Mouse (Mus musculus): ENCODE measurements around the gene Trak1. TPM values are rescaled to one million over a fixed set of nuclear protein-coding genes. Genes with fewer than 3 reads are reported as not detected.

Gene Trak1
- polyA plus RNA-seq (2017; shearing (Covaris generic)) = 10 to 100 TPM in 1 of 2 experiments, 1 to 10 TPM in 1; 9.4 to 11.2 TPM

DNA sequence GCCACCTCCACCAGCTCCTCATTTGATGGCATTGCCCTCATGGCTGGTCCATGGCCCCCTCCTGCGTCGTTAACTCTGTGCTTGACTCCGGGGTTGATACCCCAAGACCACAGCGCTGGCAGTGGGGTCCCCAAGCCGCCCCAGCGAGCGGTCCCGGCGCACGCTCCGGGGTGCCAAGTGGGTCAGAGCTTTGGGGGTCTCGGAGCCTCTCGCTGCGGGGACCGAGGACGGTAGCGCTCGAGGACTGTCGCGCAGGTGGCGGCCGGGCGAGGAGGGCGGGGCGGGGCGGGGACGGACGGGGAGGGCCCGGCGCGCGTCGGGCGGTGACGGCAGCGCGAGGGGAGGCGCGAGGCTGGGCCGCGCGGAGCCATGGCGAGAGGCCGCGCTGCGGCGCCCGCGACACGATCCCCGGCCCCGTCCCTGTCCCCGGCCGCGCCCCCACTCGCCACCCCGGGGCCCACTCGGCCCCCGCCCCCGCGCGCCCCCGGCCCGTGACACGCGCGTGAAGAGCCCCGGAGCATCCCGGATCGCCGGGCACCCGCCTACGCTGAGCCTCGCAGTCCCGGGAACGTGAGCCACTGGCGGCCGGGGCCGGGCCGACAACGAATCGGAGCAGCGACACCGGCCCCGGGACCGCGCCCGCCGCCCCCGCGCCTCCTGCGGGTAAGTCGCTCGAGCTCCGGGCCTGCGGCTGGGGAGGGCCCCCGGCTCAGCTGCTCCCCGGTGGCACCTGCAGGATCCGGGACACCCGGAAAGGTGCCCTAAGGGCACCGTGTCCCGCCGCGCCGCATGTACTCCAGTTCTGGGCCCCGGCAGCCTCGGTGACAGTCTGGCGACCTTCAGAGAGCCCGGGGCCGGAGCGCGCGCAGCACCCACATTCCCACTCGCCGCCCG, at the start of gene Trak1:
Gene Trak1 (plus strand): TSS at position 332 of the 894 bp plus-strand sequence.
- ATAC-seq = peak; percentile 44

- peak; percentile 52 for ATAC-seq
These were observed 49.1 kb upstream of the Trak1 start for GRCm38 (mm10) chr9:121247956-121248775.

DNA sequence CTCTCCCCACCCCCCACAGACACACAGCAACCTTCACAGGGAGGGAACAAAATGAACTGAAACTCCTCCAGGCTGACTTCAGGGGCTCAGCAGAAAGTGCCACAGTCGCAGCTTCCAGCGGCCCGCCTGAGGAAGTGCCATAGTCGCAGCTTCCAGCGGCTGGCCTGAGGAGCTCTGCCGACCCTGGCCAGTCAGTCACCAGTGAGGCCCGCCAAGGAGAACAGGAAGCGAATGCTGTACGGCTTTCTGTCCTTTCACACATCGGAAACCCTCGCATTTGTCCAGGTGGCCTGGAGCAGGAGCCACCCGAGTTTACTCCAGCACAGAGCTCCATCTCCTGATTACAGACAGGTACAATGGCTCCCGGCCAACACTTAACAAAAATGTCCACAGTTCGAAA, 47.5 kb upstream of the Trak1 start:
- ATAC-seq = no peak

DNA sequence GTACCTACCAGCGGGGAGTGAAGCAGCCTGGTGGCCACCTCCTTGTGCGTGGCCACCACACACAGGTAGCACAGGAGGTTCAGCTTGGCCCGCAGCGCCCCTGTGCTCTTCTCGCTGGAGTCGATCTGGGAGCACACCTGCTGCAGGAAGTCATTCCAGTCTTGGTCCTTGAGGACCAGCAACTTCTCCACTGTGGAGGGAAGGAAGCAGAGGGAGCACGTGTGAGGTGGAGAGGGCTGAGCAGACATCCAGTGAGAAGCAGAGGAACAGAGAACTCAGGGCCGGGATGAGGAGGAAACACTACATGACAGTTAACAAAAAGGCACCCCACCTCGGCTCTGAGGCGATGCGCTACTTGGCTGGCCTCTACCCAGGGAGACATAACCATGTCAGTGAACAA, 46.4 kb upstream of the Trak1 start:
- ATAC-seq = no peak

GRCm38 (mm10) chr9:121253983-121254382, 43.3 kb upstream of the Trak1 start:
- no peak for ATAC-seq

GRCm38 (mm10) chr9:121254761-121255160, 42.5 kb upstream of the Trak1 start:
- ATAC-seq = no peak

DNA sequence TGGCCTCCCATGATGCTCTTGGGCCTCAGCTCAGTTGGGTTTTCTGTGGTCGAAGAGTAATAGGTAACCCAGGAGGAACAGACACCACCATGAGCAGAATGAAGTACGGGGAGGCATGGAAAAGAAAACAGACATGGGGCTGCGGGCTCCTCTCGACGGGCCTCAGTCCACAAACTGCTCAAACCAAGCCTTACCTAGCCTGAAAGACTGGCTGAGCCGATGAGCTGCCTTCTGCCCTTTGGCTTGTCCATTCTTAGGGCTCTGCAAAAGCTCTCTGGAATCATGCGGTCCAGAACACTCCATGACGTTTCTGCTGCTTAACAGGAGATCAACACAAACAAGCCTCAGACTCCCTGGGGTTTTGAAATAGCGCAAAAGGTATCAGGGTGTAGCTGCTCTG, 40.2 kb upstream of the Trak1 start:
- ATAC-seq = no peak

DNA sequence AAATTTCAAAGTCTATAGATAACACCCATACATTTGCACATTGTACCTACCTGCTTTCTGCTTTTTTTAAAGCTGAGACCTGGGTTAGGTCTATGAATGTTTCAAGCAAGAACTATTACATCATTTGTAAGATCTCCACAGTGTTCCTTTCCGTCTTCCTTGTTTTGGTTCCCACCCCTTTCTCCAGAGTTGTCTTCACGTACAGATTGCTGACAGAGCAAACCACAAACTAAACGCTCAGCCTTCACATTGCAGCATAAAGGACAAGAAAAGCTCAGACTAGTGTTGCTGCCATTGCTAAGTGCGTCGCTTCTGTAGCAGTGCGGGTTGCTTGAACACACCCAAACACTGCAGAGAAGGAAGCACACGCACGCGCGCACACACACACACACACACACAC, 32.0 kb upstream of the Trak1 start:
- ATAC-seq = no peak

- no peak for ATAC-seq
These were observed 26.2 kb upstream of the Trak1 start for GRCm38 (mm10) chr9:121271149-121271548.

DNA sequence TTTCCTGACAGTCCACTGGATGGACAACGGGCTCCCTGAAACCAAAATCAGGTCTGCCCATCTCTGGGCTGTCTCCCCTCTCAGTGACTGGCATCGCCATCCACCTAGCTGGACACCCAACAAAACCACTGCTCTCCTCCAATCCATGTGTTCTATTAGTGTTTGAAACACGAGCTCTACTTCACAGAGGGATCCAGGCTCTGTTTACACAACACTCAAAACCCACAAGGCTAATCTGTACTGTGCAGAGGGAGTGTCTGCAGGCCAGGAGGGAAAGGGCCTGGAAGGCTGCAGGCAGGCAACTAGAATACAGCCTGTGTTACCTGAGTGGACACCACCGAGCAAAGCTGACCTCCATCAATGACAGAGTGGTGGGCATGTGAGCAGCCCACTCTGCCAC, 25.7 kb upstream of the Trak1 start:
- no peak for ATAC-seq

DNA sequence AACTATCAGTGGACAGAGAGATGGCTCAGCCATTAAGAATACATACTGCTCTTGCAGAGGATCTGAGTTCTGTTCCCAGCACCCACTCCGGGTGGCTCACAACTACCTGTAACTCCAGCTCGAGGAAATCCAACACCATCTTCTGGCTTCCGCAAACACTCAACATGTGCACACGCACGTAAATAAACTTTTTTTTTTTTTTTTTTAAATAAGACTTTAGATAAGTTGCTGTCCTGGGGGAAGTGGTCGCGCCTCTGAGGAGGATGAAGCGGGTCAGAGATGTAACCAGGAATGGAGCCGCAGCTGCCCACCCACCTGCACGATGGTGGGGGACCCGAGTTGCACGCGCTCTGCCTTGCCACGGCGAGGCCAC, 20.6 kb upstream of the Trak1 start:
- no peak for ATAC-seq

DNA sequence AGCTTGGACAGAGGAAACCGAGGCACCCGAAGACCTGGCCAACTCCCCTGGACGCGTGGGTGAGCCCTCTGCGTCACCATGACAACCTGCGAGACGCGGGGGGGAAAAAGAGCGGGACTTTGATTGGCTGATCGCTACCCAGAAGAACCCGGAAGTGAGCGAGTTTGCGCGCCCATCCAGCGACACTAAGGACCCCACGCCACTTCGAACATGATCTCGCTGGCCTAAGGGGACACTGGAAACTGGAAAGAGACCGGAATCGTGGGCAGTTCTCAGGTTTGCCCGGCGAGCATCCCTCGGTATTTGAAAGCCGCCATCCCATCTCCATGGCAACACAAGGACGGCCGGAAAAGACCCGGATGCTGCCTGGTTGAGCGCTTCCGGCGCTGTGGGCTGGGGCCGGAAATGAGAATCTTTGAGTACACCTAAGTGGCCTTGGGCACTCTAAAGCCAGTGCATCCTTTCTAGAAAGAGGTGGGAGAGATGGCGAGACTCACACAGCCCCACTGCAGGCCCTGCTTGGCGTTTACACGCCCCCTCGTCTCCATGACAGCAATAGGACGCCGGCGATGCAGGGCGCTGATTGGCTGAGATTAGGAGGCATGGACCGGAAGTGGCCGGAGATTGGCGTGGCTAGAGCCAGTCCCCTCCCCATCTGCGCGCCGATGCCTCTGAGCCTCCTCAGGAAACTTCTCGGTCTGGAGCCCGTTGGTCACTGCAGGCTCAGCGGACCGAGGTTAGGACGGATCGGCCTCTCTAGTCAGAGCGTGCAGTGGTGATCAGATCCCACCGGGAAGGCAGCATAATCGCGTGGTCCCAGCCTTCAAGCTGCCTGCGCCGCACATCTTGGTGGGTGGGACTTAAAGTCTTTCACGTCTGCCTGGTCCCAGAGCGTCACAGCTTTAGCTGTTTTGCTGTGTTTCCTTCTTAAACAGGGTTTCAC, 19.9 kb upstream of the Trak1 start, which contains the start of gene Ulk4:
Gene Ulk4 (minus strand): TSS at position 80 of the 943 bp plus-strand sequence.
- ATAC-seq = peak; percentile 80

- no peak for ATAC-seq
These were observed 18.1 kb upstream of the Trak1 start for GRCm38 (mm10) chr9:121279216-121279615.

DNA sequence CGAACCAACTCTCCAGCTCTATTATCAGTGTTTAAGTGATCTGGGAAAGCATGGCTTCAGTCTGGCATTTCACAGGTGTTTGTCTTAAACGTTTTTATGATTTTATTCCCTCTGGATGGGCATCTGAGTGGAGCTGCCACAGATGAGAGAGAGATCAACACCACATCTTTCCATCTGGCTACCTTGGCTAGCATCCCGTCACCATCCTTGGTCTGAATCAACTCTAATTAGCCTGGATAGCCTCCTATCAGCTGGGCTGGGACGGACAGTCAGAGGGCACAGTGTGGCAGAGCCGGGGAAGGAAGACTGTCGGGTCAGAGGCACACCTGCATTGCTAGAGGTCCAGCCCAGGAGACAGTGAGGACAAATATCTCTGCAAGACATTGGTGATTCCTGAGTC, 15.4 kb upstream of the Trak1 start:
- ATAC-seq = no peak

DNA sequence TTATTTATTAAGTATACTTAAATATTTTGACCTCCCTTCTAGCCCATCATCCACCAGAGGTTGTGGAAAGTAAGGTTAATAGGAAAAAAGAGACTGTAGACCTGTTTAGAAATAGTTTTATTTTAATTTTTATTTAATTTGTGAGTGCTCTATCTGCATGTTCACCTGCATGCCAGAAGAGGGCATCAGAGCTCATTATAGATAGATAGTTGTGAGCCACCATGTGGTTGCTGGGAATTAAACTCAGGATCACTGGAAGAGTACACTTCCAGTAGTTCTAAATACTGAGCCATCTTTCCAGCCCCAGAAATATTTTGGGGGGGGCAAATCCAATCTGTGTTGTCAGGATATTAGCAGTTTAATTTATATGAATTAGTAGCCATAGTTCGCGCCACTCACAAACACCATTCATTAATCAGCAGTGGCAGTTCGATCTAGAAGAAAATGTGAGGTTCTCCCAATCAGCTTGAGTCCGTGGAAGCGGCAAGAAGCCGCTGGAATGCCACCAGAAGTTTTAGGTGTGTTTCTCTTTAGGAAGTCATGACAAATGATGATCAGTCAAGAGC, 13.6 kb upstream of the Trak1 start:
- ATAC-seq = no peak

GRCm38 (mm10) chr9:121284422-121284821, 12.9 kb upstream of the Trak1 start:
- no peak for ATAC-seq

DNA sequence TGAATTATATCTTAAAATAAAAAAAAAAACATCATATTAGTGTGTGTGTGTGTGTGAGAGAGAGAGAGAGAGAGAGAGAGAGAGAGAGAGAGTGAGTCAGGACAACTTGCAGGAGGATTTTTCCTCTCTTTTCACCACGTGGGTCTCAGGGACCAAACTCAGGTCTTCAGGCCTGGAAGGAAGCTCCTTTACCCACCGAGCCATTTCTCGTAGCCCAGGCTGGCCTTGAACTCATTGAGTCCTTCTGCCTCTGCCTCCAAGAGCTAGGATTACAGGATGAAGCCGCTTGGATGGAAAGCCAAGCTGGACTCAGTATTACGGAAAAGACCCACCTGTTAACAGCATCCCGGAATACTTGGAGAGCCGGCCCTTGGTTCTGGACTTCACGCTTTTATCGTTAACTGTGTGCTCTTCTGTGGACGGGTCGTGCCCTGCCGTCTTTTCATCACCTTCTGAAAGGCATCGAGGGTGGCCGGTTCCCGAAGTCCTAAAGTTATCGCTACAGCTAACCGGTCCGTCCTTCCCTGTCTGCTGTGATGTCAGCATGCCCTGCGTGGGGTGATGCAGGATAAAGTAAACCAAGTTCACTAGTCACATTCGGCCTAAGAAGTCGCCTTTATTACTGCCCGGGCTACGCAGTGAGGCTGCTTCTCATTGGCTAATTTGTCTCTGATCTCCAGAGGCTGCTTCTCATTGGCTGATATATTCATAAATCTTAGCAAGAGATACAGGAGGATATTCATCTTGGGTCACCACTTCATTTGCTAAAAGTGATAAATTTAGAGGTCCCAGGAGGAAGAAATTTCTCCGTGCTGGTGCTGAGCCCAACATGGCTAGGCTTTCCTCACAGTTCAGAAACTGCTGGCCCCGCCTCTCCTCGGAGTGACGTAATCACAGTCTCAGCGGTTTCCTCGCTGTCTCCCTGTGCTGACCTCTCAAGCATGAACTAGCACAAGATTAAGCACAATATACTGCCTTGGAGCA, 11.7 kb upstream of the Trak1 start:
- ATAC-seq = peak; percentile 90

DNA sequence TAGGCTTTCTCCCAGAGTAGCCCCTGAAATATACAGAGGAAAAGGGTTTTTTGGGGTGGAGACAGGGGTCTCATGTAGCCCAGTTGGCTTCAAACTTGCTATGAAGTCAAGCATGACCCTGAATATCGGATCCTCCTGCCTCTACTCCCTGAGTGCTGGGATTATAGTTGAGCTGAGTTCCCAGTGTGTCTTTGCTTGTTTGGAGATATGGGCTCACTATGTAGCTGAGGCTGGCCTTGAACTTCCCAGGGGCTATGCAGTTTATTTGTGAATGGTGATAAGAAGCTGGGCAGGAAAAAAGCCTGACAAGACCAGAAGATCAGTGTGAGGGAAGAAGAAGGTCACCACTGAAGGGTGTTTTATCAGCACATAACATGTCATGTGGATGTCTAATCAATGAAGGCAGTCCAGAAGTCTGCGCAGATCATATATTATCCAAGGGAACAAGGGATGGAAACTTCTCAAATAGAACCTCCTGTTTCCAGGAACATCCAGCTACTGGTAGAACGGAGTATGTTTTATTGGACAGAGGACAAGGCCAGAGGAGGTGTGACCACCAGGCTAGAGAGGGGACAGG, 10.9 kb upstream of the Trak1 start:
- ATAC-seq = no peak

GRCm38 (mm10) chr9:121291275-121291674, 6.0 kb upstream of the Trak1 start:
- no peak for ATAC-seq

DNA sequence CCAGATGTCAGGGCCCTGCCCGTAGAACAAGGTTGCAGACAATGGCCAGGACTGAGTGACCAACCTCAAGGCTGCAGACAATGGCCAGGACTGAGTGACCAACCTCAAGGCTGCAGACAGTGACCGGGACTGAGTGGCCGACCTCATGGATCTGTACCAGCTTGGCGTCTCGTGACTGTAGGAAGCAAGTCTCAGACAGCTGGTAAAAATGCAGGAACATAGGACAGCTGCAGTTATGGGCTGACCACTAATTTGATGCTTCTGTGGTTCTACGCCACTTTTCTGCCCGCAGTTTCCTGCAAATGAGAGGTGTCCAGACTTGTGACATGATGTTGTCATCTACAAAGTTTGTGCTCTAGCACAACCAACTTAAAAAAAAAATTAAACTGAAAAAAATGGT, 4.1 kb upstream of the Trak1 start:
- no peak for ATAC-seq
